Mouse (Mus musculus) T-helper 17 cell (primary cell): ENCODE results near the gene Odf3l2.

ENCODE experiments used
- in situ Hi-C, 2 experiments: fragments of 300-600 bp; cut with MboI, MseI; formaldehyde crosslinking; loops; 1 replicate in 1 of 2; 2 replicates in 1 of 2; pipeline ENCODE4 v1.15.1; 2025; ENCODE audit warnings: high pct_unique_total_duplicates in 2 of 2

Gene Odf3l2

GRCm38 (mm10) chr10:79671396-79672087 is 26.0 kb upstream of the Odf3l2 start:
- in situ Hi-C loops, result loop anchor here (10.0 kb wide), 2 partner anchors 1097 to 1207 kb away; partner anchors contain the start of genes Ilvbl (in 1 of the 2) and Pdxk (in 1 of the 2)

GRCm38 (mm10) chr10:79670071-79670888 is 24.7 kb upstream of the Odf3l2 start:
- in situ Hi-C loops, result loop anchor here (10.0 kb wide), 2 partner anchors 1095 to 1205 kb away; partner anchors contain the start of genes Ilvbl (in 1 of the 2) and Pdxk (in 1 of the 2)

- in situ Hi-C loops, result loop anchor here (10.0 kb wide), 2 partner anchors 1095 to 1205 kb away; partner anchors contain the start of genes Ilvbl (in 1 of the 2) and Pdxk (in 1 of the 2)
Measured at GRCm38 (mm10) chr10:79669576-79670057, 24.1 kb upstream of the Odf3l2 start.

- in situ Hi-C loops, result no loop called here
Measured at GRCm38 (mm10) chr10:79668771-79669575, 23.4 kb upstream of the Odf3l2 start, which contains the start of gene Tpgs1. Gene Tpgs1, plus strand, starts transcription at chr10:79669369.

DNA sequence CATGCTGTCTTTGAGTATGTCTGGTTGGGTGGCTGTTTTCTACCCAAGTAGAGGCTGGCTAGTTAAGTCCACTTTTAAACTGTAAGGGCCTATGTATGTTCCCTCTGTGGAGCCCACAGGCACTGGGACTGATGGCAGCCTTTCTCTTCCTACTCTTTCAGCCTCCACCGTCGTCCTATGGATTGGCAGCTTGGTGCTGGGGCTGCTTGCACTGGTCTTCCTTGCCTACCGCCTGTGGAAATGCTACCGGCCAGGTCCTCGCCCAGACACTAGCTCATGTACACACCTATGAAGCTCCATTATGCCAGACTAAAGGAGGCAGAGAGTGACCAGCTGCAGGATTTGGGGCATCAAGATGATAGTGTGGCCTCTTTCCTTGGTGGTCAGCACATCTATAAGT is 22.5 kb upstream of the Odf3l2 start:
- in situ Hi-C loops, result no loop called here

- in situ Hi-C loops, result no loop called here
Measured at GRCm38 (mm10) chr10:79666493-79666892, 21.0 kb upstream of the Odf3l2 start.

- in situ Hi-C loops, result no loop called here
Measured at GRCm38 (mm10) chr10:79665051-79665450, 19.5 kb upstream of the Odf3l2 start.

DNA sequence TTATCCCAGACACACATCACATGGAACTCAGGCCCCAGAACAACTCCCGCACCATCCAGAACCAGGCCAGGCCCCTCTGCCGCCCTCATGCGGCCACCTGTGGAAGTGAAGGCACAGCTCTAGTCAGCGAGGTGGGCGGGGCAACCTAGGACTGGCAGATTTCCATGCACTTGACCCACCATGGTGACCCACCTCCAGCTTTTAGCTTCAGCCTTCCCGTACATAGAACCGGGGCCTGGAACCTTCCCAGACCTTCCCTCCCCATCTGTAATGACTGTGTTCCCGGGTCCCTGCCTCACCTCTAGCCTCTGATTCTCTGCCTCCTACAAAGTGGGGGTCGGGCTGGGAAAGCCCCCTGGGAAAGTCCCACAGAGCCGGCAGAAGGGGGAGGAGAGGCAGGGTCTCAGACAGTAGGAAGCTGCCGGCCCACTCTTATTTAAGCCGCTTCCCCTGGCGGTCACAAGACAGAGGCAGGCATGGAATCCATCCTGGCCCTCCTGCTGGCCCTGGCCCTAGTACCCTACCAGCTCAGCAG is 18.7 kb upstream of the Odf3l2 start, which contains the start of gene Madcam1:
Madcam1 (plus strand) TSS at position 429 of the 535 bp plus-strand sequence.
- in situ Hi-C loops, result no loop called here

GRCm38 (mm10) chr10:79661861-79662260 is 16.3 kb upstream of the Odf3l2 start:
- in situ Hi-C loops, result no loop called here

GRCm38 (mm10) chr10:79660298-79660697 is 14.8 kb upstream of the Odf3l2 start:
- in situ Hi-C loops, result no loop called here

GRCm38 (mm10) chr10:79658829-79659228 is 13.3 kb upstream of the Odf3l2 start:
- in situ Hi-C loops, result loop anchor here in 1 of 2 experiments (10.0 kb wide), 1 partner anchor 64 kb away; no protein-coding TSS in a partner anchor

- in situ Hi-C loops, result loop anchor here in 1 of 2 experiments (10.0 kb wide), 1 partner anchor 60 kb away; no protein-coding TSS in a partner anchor
Measured at GRCm38 (mm10) chr10:79654946-79655395, 9.4 kb upstream of the Odf3l2 start.

DNA sequence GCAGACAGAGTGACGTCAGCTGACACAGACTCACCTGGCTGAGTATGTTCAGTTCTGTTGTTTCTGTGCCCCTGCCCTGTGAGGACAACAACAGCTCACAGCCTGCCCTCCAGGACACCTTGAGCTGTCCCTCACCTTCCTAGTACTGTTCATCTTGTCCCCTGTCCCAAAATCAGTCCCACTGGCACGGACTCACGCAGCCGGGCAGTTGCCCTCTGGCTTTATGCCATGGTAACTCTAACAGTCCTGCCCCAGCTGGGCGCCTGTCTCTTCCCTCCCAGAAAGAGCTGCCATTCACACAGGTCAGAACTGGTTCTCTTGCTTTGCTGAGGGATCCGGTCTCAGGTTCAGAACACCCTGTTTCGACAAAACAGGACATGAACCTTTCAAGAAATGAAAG is 7.3 kb upstream of the Odf3l2 start:
- in situ Hi-C loops, result loop anchor here in 1 of 2 experiments (10.0 kb wide), 1 partner anchor 58 kb away; no protein-coding TSS in a partner anchor

DNA sequence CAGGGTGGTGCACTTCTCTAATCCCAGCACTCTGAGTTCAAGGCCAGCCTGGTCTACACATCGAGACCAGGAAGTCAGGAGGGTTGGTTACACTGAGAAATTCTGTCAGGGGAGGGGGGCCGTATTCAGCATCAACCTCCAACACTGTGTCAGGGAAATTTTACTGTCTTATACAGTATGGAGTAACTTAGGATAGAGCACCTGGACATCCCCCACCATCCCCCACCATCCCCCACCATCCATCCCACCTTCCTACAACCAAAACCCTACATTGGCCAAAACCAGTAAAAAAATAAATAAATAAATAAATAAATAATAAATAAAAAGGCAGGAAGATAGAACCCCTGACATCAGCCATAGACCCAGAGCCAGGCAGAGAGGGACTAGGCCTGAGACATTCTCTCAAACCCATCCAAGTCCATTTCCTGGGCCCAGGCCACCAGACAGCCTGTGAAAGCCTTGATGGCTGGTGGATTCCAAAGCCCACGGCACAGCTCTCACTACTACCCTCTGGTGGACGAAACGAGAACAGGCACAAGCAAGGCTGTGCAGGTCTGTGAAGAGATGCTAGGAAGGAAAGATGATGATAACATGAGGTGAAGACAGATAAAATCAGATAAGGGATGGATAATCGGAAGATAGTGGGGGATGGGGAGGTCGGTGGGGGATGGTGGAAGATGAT is 3.7 kb upstream of the Odf3l2 start:
- in situ Hi-C loops, result no loop called here

- in situ Hi-C loops, result no loop called here
Measured at GRCm38 (mm10) chr10:79638486-79639204, 6.9 kb downstream of the Odf3l2 start.

DNA sequence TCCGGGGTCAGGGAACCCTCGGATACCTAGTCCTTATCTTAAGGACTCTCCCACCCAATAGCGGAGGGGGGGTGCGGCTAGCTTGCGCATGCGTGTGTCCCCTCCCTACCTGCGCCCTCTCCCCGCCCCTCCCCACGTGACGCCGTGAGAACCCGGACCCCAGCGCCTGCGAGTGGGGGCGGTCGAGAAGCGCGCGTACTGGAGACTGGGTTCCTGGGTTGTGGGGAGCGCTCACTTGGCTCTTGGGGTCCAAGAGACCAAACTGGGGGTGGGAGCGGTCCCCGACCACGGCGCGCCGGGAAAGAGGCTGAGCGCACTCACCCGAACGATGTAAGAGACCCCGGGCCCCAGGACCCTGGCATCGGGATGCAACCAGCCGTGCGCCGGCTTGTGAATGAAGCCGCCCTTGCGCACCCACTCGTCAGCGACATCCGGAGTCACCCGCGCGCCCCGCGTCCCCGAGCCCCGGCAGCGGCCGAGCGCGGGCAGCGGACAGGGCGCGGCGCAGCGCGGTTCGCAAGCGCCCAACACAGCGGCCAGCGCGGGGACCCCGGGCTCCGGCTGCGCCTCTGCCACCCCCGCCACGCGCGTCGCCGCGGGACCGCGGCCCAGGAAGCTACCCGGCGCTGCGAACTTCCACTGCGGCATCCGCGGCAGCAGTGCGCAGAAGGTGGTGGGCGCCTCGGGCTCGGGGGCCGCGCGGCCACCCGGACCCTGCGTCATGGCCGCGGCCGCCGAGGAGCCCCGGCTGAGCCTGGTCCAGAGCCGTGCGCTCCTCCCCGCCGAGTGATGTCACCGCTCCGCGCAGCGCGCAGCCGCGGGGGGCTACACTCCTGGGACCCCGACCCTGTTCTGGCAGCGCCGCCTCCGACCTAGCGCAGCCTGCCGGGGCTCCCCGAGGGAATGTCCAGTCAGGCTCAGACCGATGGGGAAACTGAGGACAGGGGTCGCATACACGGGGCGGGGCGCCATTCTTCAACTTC is 8.1 kb downstream of the Odf3l2 start, which contains the start of gene Shc2:
Shc2 (minus strand) TSS at position 791 of the 983 bp plus-strand sequence.
- in situ Hi-C loops, result no loop called here

GRCm38 (mm10) chr10:79636287-79636686 is 9.3 kb downstream of the Odf3l2 start:
- in situ Hi-C loops, result no loop called here
